Mouse (Mus musculus): ENCODE measurements at regions not wholly inside any gene's neighbourhood (a gene's known extent, or its start where the extent isn't known, plus 50 kb on each side); places are given as distances from the start of the nearest gene placed in this dataset.

DNA sequence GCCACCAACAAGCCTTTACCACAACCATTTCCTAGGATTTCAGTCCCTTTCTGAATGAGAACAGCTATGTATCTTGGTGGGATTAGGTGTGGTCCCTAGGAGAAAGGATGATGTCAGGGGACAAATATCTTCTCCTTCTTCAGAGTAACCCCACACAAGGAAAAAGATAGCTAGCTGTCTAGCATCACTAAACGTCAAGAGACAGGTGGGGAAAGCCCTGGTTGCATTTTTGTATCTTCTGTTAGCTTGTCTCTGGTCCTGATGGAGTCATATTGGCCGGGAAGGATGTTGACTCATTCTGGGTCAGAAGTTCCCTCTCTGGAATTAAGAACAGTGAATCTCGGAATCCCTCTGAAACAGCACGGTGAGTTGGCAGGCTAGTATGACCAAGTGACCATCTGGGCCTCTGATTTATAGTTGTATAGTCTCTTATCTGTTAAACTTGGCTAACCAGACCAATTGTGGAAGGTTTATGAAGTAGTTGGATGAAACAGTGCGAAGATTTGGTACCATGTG, 327.4 kb downstream of the Lmx1a start:
- no peak for TF ChIP-seq CTCF (IDR thresholded peaks at IDR 0.05)
- no peak for TF ChIP-seq EP300 (IDR thresholded peaks at IDR 0.05; ENCODE audit: insufficient read depth, low read depth, low read length)
